Mouse (Mus musculus) cerebellum, adult 2 months (tissue): Measurements from ENCODE around the gene Txndc11. TPM values are rescaled to one million over a fixed set of nuclear protein-coding genes. Genes with fewer than 3 reads are reported as not detected.
"Not testable (repeated sequence)": the region's sequence is repeated elsewhere in the genome, so short reads cannot be mapped to it uniquely, and the experiment has no call there.

Source experiments
- DNase-seq, 2 experiments: peaks; one replicate each; pipeline ENCODE4 v3.0.0; 2021
- H3K27ac ChIP-seq: fragments of 200-500 bp; 2 replicates; pipeline ENCODE4 v1.5.1; 2012; ENCODE audit warnings: low read length, control low read depth, inconsistent platforms; ENCODE audit not compliant: insufficient read depth
- H3K27me3 ChIP-seq: fragments of 200-500 bp; 2 replicates; pipeline ENCODE4 v1.6.1; 2012; ENCODE audit warnings: inconsistent platforms, mild to moderate bottlenecking, low read length, moderate library complexity; ENCODE audit not compliant: control insufficient read depth, insufficient read depth
- H3K4me1 ChIP-seq: fragments of 200-500 bp; 2 replicates; pipeline ENCODE4 v1.6.1; 2011; ENCODE audit warnings: low read length; ENCODE audit not compliant: control insufficient read depth, insufficient read depth
- H3K4me3 ChIP-seq: fragments of 200-500 bp; replicated peaks from 2 replicates; pipeline ENCODE3; 2011; ENCODE audit warnings: mild to moderate bottlenecking, low read depth, low read length, control low read depth; ENCODE audit not compliant: insufficient read depth
- CTCF ChIP-seq: fragments of 200-500 bp; IDR thresholded peaks from 2 replicates; pipeline ENCODE4 v1.5.1; 2011; ENCODE audit warnings: low read depth, mild to moderate bottlenecking, control low read depth, low read length, moderate library complexity, borderline replicate concordance; ENCODE audit not compliant: insufficient read depth
- POLR2A ChIP-seq: fragments of 200-500 bp; IDR thresholded peaks from 2 replicates; pipeline ENCODE4 v1.6.1; 2011; ENCODE audit warnings: low read length, control low read depth, borderline replicate concordance; ENCODE audit not compliant: insufficient read depth
- WGBS: fragments of 180-500 bp; shearing (Covaris S2); methylation state at CpG from one replicate; pipeline ENCODE4 v1.1.7; 2018; 5-methylcytosine and 5-hydroxymethylcytosine counted together
- polyA plus RNA-seq: library from polyadenylated mRNA; depleted of rRNA; stranded (reverse); fragments of >200 nt; gene quantifications from 2 replicates; pipeline ENCODE4 v1.2.3, GENCODE M21; 2012

Txndc11 gene
- polyA plus RNA-seq, 1 experiment = 34.5 TPM

DNA sequence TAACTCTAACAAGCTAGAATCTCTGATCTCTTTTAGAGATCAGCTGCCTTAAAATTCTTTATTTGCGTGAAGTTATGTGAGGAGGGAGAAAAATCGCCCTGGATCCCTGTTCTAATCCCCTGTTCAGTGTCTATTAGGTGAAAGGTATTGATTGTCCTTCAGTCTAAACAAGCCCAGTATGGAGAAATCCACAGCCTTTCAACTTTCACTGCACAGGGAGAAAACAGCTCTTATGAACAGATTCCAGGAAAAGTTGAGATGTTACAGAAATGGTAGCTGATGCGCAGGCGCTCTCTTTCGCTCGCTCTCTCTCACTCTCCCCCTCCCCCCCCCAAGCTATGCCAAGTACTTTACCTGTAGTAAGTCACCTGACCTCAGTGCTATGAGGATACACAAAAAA lies 37.2 kb upstream of the Txndc11 start:
- H3K4me1 ChIP-seq = no peaks in the 10 kb centered on the region; the same call in 1 of the 2 replicates
- WGBS = 90% methylated on average over 6 of the region's 6 CpGs
- no peaks in the 10 kb centered on the region for H3K27me3 ChIP-seq
- TF ChIP-seq POLR2A (no peak), CTCF (no peak)
- no peak overlapping the region for H3K27ac ChIP-seq
- DNase-seq = no peak
- no peak overlapping the region for H3K4me3 ChIP-seq

DNA sequence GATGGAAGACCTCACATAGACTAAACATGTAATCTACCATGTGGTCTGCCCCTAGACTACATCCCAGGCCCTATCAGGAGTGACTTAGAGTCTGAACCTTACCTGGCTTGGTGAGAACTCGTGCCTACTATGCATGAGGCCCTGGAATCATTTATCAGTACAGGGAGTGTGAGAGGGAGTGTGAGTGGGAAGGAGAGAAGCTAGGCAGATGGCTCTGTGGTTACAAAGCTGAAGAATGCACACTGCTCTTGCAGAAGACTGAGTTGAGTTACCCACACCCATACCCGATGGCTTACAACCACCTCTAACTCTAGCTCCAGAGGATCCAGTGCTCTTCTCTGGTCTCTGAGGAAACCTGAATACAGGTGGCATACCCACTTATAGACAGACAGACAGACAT lies 32.0 kb upstream of the Txndc11 start:
- H3K4me3 ChIP-seq = no peak overlapping the region
- H3K4me1 ChIP-seq = no peaks in the 10 kb centered on the region; the same call in 1 of the 2 replicates
- whole genome bisulfite sequencing = 89% methylated on average over 2 of the region's 2 CpGs
- H3K27ac ChIP-seq = no peak overlapping the region
- no peaks in the 10 kb centered on the region for H3K27me3 ChIP-seq
- TF ChIP-seq CTCF (no peak), POLR2A (no peak)
- DNase-seq = no peak

DNA sequence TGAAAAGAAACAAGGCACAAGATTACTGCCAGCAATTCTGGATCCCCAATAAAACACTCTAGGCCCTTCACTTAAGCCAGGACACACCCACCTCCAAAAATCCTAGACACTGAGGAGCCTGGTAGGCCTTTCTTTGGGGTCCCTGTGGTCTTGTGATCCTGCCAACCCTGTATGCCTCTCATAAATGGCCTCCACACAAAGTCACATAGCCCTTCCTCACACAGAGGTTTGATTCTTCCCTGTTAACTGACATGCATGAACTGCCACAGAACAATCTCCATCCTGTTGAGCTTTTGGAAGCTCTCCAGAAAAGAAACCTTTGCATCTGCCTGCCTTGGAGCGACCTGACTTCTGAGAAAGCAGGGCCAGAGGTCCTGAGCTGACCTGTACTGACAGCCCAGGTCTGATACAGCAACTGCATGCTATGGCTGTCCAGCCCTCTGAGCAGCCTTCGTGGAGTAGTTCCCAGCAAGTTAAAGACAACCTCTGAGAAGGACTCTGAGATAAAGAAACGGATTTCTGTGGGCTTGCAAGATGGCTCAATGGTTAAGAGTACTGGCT lies 30.3 kb upstream of the Txndc11 start:
- peak in 1 of 2 experiments; percentile 33 for DNase-seq
- H3K27me3 ChIP-seq = no peaks in the 10 kb centered on the region
- no peak overlapping the region for H3K4me3 ChIP-seq
- no peak for TF ChIP-seq CTCF
- TF ChIP-seq POLR2A = no peak
- WGBS = 31% methylated on average over 3 of the region's 3 CpGs
- H3K27ac ChIP-seq = no peak overlapping the region
- no peaks in the 10 kb centered on the region; the same call in 1 of the 2 replicates for H3K4me1 ChIP-seq

DNA sequence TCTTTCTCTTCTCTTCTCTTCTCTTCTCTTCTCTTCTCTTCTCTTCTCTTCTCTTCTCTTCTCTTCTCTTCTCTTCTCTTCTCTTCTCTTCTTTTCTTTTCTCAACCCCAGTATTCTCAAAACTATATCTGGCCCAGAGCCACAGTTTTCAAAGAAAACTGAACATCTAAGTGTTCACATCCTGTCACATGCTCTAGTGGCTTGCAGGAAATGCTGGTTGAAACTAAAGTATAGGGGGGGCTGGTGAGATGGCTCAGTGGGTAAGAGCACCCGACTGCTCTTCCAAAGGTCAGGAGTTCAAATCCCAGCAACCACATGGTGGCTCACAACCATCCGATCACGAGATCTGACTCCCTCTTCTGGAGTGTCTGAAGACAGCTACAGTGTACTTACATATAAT lies 23.3 kb upstream of the Txndc11 start:
- H3K4me1 ChIP-seq, H3K27ac ChIP-seq, H3K27me3 ChIP-seq, DNase-seq, H3K4me3 ChIP-seq: not testable (repeated sequence)
- 72% methylated on average over 3 of the region's 3 CpGs for WGBS

DNA sequence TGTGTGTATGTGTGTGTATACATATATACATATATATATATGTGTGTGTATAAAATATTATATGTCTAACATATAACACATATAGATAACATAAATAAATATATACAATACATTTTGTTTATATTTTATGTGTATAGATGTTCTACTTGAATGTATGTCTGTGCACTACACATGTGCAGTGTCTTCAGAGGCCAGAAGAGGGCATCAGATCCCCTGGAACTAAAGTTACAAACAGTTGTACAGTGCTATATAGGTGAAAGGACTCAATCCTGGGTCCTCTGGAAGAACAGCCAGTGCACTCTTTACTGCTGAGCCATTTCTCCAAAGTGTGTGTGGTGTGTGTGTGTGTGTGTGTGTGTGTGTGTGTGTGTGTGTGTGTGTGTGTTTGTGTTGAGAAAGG lies 20.1 kb upstream of the Txndc11 start:
- Histone ChIP-seq H3K4me1 (no peaks in the 10 kb centered on the region), H3K4me3 (no peak overlapping the region), H3K27me3 (no peaks in the 10 kb centered on the region), H3K27ac (no peak overlapping the region)
- no peak for DNase-seq
- TF ChIP-seq CTCF (no peak), POLR2A (no peak)

DNA sequence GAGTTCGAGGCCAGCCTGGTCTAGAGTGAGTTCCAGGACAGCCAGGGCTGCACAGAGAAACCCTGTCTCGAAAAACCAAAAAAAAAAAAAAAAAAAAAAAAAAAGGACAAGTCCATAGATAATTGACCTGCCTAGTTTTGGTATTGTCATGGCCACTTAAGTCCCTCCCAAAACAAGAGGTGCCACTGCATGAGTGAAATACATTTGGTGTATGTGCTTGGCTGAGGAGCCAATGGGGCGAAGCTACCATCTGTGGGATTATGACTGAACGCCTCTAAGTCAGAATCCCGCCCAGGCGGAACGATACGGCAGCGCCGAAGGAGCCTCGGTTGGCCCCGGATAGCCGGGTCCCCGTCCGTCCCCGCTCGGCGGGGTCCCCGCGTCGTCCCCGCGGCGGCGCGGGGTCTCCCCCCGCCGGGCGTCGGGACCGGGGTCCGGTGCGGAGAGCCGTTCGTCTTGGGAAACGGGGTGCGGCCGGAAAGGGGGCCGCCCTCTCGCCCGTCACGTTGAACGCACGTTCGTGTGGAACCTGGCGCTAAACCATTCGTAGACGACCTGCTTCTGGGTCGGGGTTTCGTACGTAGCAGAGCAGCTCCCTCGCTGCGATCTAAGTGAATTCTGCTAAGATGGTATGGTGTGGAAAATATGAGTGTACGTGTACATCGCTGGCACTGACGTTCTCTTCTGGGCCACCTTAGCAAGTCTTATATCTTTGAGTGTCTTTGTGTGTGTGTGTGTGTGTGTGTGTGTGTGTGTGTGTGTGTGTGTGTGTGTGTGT lies 9.4 kb upstream of the Txndc11 start:
- not testable (repeated sequence) for H3K4me3 ChIP-seq, H3K27ac ChIP-seq, H3K4me1 ChIP-seq, H3K27me3 ChIP-seq
- peak; percentile 97 to 100 for DNase-seq
- 18% methylated on average over 56 of the region's 56 CpGs for WGBS

DNA sequence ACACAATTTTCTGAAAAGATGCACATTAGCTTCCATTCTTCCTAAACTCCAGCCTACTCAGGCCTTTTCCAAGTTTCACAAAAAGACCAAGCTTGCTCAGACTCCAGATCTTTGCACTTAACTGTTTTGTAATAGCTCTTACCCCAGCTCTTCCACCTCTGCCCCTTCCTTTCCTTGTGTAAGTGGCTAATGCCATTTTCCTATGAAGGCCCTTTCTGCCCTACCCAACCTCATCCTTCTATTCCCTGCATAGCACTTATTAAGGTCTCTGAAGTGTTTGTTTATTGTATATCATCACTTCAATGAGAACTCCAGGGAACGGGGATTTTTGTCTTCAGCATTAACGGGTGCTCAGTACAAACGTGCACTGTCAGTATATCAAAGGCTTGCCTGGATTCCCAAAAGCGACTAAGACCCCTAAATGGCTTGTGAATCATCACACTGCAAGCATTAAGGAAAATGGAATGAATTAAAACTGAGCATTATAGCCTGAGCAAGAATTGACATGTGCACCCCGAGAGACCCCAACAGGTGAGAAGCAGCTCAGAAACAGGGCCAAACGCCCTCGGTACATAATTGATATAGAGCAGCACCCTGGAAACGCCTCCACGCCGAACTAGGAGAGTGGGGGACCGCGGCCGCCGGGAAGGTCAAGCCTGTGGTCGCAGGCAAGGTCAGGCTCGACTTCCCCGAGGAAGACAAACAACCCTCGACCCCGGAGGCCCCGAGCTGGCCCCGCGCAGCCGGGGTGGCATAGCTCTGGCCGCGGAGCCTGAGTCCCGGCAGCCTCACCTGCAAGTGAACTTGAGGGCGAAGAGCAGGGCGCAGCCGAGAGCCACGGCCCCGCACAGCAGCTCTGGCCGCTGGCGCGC lies 738 bp downstream of the Txndc11 start:
- WGBS = under 1% methylated on average over 34 of the region's 34 CpGs
- DNase-seq = no peak
- Histone ChIP-seq H3K27me3 (no peaks in the 10 kb centered on the region), H3K4me1 (peaks cover 7% of the 10 kb centered on the region), H3K4me3 (peak overlapping the region; percentile 63), H3K27ac (peak overlapping the region; percentile 81)
- TF ChIP-seq POLR2A = no peak
- TF ChIP-seq CTCF = no peak

DNA sequence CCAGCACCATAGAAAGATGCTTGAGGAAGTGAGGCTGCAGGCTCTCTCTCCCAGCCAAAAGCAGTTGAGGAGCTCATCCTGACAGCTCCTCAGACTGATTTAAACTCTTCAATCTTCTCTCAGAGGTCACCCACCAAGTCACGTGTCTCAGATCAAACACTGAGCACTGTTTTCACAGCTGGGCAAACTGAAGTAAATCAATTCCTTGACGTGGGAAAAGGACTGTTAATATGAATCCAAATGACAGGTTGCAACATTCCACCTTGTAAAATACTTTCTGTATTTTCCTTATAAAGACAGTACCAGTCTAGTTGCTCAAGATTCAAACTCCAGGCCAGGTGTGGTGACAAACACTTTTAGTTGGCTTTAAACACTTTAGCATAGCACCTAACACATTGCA lies 1.6 kb downstream of the Txndc11 start:
- 31% methylated on average over 2 of the region's 2 CpGs for WGBS
- TF ChIP-seq CTCF (no peak), POLR2A (no peak)
- DNase-seq = no peak
- H3K4me1 ChIP-seq = peaks cover 15% of the 10 kb centered on the region
- H3K4me3 ChIP-seq = peak overlapping the region; percentile 14
- no peak overlapping the region for H3K27ac ChIP-seq
- no peaks in the 10 kb centered on the region for H3K27me3 ChIP-seq
